Mouse (Mus musculus): ENCODE measurements at regions not wholly inside any gene's neighbourhood (a gene's known extent, or its start where the extent isn't known, plus 50 kb on each side); places are given as distances from the start of the nearest gene placed in this dataset.
A peak's percentile ranks its signal among the peaks of the same experiment; 100 is the strongest.
"Not testable (repeated sequence)": the region's sequence is repeated elsewhere in the genome, so short reads cannot be mapped to it uniquely, and the experiment has no call there.

GRCm38 (mm10) chr4:49958275-49958674, 112.7 kb upstream of the Grin3a start:
- ATAC-seq (replicated peaks; ENCODE audit: low read depth, poor library complexity, severe bottlenecking) = 0 out of 2 replicates have a peak, but pooled peaks have one; percentile 63

- no peak for ATAC-seq (replicated peaks; ENCODE audit: low read depth, poor library complexity, severe bottlenecking)
Observed at GRCm38 (mm10) chr4:49956855-49957254, 111.3 kb upstream of the Grin3a start.

- no peak for ATAC-seq (replicated peaks; ENCODE audit: low read depth, poor library complexity, severe bottlenecking)
Observed at GRCm38 (mm10) chr4:49946306-49946705, 100.8 kb upstream of the Grin3a start.

- ATAC-seq (replicated peaks; ENCODE audit: low read depth, poor library complexity, severe bottlenecking) = no peak
Observed at GRCm38 (mm10) chr4:49937471-49937870, 91.9 kb upstream of the Grin3a start.

- ATAC-seq (replicated peaks; ENCODE audit: low read depth, poor library complexity, severe bottlenecking) = not testable (repeated sequence)
Observed at GRCm38 (mm10) chr4:49929636-49930035, 84.1 kb upstream of the Grin3a start.

GRCm38 (mm10) chr4:49927045-49927444, 81.5 kb upstream of the Grin3a start:
- no peak for ATAC-seq (replicated peaks; ENCODE audit: low read depth, poor library complexity, severe bottlenecking)

GRCm38 (mm10) chr4:49914221-49914620, 68.7 kb upstream of the Grin3a start:
- no peak for ATAC-seq (replicated peaks; ENCODE audit: low read depth, poor library complexity, severe bottlenecking)

GRCm38 (mm10) chr4:49913636-49914035, 68.1 kb upstream of the Grin3a start:
- no peak for ATAC-seq (replicated peaks; ENCODE audit: low read depth, poor library complexity, severe bottlenecking)

All from common myeloid progenitor, adult 5-6 weeks (primary cell).